Mouse (Mus musculus): ENCODE results near the gene Eps15l1. TPM values are rescaled to one million over a fixed set of nuclear protein-coding genes. Genes with fewer than 3 reads are reported as not detected.
A peak's percentile ranks its signal among the peaks of the same experiment; 100 is the strongest.

Eps15l1 gene
- polyA plus RNA-seq, 1 experiment from 2014 or later: 60.5 TPM

DNA sequence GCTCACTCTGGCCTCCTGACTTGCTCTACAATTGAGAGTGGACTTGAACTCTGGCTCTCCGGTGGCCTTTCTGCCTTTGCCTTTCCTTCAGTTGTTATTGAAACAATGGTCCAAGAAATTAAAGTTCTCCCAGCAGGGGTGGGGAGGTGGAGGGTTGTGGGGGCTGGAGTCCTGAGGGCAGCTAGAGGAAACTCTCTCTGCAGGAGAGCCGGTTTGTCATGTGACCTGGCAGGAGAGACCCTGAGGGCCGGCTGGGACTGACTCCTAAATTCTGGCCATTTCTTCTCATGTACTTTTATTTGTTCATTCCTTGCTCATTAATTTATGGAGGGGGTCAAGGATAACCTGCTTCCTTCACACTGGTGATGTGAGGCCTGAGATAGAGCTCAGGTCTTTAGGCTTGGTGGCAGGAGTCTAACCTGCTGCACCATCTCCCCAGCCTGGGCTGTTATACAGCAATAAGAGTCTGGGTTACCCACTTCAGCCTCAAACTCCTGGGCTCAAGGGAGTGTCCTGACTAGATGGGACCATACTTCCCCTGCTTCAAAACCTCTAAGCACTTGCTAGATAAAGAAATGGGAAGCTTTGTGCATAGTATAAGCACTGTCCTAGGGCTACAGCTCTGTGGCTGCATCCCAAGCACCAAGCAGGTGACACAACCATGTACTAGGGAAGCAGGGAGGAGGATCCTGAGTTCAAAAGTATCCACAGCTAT is 87.7 kb downstream of the Eps15l1 start:
- H3K4me1 ChIP-seq (replicated peaks; ENCODE audit: control insufficient read depth, insufficient read depth, low read length): no peaks in the 10 kb centered on the region

DNA sequence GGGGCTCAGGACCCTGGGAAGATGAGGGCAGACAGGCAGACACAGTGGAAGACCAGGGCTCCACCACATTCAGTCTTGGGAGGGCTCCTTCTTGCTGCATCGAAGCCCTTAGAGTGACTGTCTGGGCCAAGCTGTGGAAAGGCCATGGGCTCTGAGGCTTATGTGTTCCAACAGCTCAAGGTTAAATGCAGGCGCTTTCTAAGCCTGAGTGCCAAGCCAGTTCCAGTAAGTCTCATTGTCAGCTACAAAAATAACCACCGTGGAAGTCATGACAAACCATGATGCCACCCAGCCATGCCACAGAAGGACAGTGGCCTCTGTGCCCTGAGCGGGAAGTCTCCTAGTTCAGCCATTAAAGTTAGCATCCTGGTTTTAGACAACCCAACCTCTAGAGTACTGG is 89.6 kb downstream of the Eps15l1 start:
- Histone ChIP-seq H3K9ac (no peak overlapping the region), H3K36me3 (replicated peaks; ENCODE audit: control insufficient read depth, insufficient read depth) (peaks cover 16% of the 10 kb centered on the region), H3K4me3 (replicated peaks; ENCODE audit: low read length) (no peak overlapping the region), H3K4me2 (replicated peaks) (no peak overlapping the region), H3K27ac (no peak overlapping the region), H3K9me3 (ENCODE audit: control insufficient read depth, low read length) (no peaks in the 10 kb centered on the region), H3K27me3 (ENCODE audit: control insufficient read depth, insufficient read depth, low read length) (no peaks in the 10 kb centered on the region), H3K4me1 (replicated peaks; ENCODE audit: control insufficient read depth, insufficient read depth, low read length) (no peaks in the 10 kb centered on the region)
- 93% methylated on average over 4 of the region's 4 CpGs for WGBS
- no peak for DNase-seq (ENCODE audit: low spot score)
- no peak for ATAC-seq (ENCODE audit: low FRiP score)

More for the DNA sequence above, 87.7 kb downstream of the Eps15l1 start:
- Histone ChIP-seq H3K27me3 (ENCODE audit: control insufficient read depth, insufficient read depth, low read length) (no peaks in the 10 kb centered on the region), H3K36me3 (replicated peaks; ENCODE audit: control insufficient read depth, insufficient read depth) (peaks cover 35% of the 10 kb centered on the region), H3K4me3 (replicated peaks; ENCODE audit: low read length) (no peak overlapping the region), H3K9me3 (ENCODE audit: control insufficient read depth, low read length) (no peaks in the 10 kb centered on the region), H3K27ac (no peak overlapping the region), H3K4me2 (replicated peaks) (no peak overlapping the region), H3K9ac (no peak overlapping the region)
- no peak for DNase-seq (ENCODE audit: low spot score)
- WGBS: 48% methylated on average over 3 of the region's 3 CpGs
- ATAC-seq (ENCODE audit: low FRiP score): no peak

DNA sequence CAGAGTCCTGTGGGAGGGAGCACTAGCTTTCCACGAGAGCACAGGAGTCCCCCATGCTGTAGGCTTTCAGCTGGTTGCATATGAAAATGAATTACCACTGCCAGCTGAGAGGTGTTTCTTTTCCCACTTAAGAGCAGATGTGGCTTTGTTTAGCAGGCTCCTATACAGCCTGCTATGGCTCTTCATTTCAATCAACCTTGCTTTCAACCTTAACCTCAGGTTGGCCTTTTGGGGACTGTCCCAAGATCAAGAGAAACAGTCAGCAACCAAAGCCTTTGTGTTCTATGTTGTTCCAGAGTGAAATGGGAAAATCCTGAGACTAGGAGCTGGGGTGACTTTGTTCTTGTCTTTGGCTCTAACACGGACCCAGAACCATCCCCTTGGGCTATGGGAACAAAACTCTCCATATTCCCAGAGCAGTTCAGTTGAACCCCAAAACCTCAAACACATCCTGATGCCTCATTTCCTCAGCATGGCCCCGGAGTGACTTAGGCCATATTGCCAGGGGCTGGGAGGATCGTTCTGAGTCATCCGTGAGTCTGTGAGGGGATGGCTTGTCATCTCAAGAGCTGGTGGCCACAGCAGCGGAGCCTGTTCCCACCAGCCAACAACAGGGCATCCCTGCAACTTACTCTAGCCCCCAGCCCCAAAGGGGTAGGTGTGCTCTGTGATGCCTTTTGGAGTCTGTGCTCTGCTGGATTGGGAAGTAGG is 90.3 kb downstream of the Eps15l1 start:
- Histone ChIP-seq H3K27me3 (ENCODE audit: control insufficient read depth, insufficient read depth, low read length) (no peaks in the 10 kb centered on the region), H3K9me3 (ENCODE audit: control insufficient read depth, low read length) (no peaks in the 10 kb centered on the region), H3K36me3 (replicated peaks; ENCODE audit: control insufficient read depth, insufficient read depth) (peaks cover 10% of the 10 kb centered on the region; the same call in 1 of the 2 replicates), H3K4me1 (replicated peaks; ENCODE audit: control insufficient read depth, insufficient read depth, low read length) (no peaks in the 10 kb centered on the region), H3K27ac (no peak overlapping the region), H3K9ac (no peak overlapping the region), H3K4me3 (replicated peaks; ENCODE audit: low read length) (no peak overlapping the region), H3K4me2 (replicated peaks) (no peak overlapping the region)
- WGBS: 86% methylated on average over 6 of the region's 6 CpGs
- DNase-seq (ENCODE audit: low spot score): no peak
- no peak for ATAC-seq (ENCODE audit: low FRiP score)

DNA sequence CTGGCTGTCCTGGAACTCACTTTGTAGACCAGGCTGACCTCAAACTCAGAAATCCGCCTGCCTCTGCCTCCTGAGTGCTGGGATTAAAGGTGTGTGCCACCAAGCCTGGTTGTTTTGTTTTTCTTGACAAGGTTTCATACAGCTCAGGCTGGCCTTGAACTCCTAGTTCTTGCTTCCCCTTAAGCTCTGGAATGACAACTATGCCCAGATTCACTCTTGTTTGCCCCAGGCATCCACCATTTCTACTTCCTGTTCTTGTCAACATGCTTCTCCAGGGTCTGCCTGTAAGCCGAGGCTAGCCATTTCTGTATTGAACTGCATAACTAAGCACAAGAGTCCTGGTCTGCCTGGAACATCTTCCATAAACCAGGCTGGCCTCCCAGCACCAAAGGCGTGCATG is 92.1 kb downstream of the Eps15l1 start:
- Histone ChIP-seq H3K4me3 (replicated peaks; ENCODE audit: low read length) (no peak overlapping the region), H3K9ac (no peak overlapping the region), H3K4me1 (replicated peaks; ENCODE audit: control insufficient read depth, insufficient read depth, low read length) (no peaks in the 10 kb centered on the region), H3K36me3 (replicated peaks; ENCODE audit: control insufficient read depth, insufficient read depth) (no peaks in the 10 kb centered on the region), H3K27ac (no peak overlapping the region), H3K27me3 (ENCODE audit: control insufficient read depth, insufficient read depth, low read length) (no peaks in the 10 kb centered on the region), H3K4me2 (replicated peaks) (no peak overlapping the region), H3K9me3 (ENCODE audit: control insufficient read depth, low read length) (no peaks in the 10 kb centered on the region)
- DNase-seq (ENCODE audit: low spot score): no peak
- WGBS: 90% methylated on average over 3 of the region's 3 CpGs
- ATAC-seq (ENCODE audit: low FRiP score): no peak

DNA sequence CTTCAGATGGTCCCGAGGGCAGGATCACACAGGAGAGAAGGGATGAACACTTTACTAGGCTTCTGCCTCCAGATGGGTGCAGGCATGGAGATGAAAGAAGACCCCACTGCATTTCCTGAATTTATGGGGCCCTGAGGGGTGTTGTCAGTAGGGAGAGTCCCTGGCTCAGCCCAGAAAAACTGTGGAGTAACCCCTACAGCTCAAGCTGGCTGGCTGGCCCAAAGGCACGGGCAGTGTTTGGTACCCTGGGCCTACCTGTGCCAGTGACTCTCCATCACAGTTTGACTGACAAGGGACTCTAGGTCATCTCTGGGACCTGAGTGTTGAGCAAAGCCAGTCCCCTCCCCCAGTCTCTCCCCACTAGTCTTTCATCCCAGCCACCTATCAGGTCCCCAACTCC is 96.6 kb downstream of the Eps15l1 start:
- no peak for ATAC-seq (ENCODE audit: low FRiP score)
- 82% methylated on average over 2 of the region's 2 CpGs for WGBS
- DNase-seq (ENCODE audit: low spot score): no peak
- Histone ChIP-seq H3K9ac (no peak overlapping the region), H3K9me3 (ENCODE audit: control insufficient read depth, low read length) (no peaks in the 10 kb centered on the region), H3K4me2 (replicated peaks) (no peak overlapping the region), H3K36me3 (replicated peaks; ENCODE audit: control insufficient read depth, insufficient read depth) (no peaks in the 10 kb centered on the region), H3K27me3 (ENCODE audit: control insufficient read depth, insufficient read depth, low read length) (peaks cover 28% of the 10 kb centered on the region), H3K27ac (no peak overlapping the region), H3K4me1 (replicated peaks; ENCODE audit: control insufficient read depth, insufficient read depth, low read length) (no peaks in the 10 kb centered on the region), H3K4me3 (replicated peaks; ENCODE audit: low read length) (no peak overlapping the region)

DNA sequence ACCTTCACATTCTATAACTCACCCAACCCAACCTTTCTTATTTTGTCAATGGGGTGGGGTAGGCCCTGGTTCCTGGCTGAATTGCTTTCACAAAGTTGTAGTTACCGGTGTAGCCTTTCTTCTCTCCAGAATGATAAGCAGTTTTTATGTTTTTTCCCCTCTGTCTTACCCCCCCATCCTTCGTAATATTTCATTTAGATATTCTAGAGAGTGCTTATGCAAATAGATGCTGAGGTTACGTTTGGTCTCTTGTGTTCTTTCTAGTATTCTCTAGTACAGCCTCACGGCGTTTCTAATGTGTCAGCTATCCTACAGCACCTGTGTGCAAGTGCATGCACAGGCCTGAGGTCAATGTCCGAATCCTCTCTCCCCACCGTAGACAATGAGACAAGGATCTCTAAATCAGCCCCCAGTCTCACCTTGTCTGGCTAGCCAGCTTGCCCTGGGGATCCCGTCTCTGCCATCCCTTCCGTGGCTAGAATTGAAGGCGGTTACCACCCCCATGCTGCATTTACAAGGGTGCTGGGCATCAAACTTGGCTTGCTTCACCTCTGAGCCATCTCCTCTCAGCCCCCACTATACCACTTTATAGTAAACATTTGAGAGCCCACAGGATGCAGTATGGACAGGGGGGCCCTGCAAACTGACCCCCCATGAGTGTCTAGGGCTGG is 97.1 kb downstream of the Eps15l1 start:
- H3K36me3 ChIP-seq (replicated peaks; ENCODE audit: control insufficient read depth, insufficient read depth): no peaks in the 10 kb centered on the region
- DNase-seq (ENCODE audit: low spot score): no peak
- 0 out of 2 replicates have a peak, but pooled peaks cover 4% of the 10 kb centered on the region for H3K4me1 ChIP-seq (replicated peaks; ENCODE audit: control insufficient read depth, insufficient read depth, low read length)
- H3K9ac ChIP-seq: no peak overlapping the region
- no peak overlapping the region for H3K4me2 ChIP-seq (replicated peaks)
- no peak overlapping the region for H3K4me3 ChIP-seq (replicated peaks; ENCODE audit: low read length)
- no peak overlapping the region for H3K27ac ChIP-seq
- H3K27me3 ChIP-seq (ENCODE audit: control insufficient read depth, insufficient read depth, low read length): peaks cover 33% of the 10 kb centered on the region
- no peak for ATAC-seq (ENCODE audit: low FRiP score)
- WGBS: 89% methylated on average over 10 of the region's 10 CpGs
- H3K9me3 ChIP-seq (ENCODE audit: control insufficient read depth, low read length): no peaks in the 10 kb centered on the region

DNA sequence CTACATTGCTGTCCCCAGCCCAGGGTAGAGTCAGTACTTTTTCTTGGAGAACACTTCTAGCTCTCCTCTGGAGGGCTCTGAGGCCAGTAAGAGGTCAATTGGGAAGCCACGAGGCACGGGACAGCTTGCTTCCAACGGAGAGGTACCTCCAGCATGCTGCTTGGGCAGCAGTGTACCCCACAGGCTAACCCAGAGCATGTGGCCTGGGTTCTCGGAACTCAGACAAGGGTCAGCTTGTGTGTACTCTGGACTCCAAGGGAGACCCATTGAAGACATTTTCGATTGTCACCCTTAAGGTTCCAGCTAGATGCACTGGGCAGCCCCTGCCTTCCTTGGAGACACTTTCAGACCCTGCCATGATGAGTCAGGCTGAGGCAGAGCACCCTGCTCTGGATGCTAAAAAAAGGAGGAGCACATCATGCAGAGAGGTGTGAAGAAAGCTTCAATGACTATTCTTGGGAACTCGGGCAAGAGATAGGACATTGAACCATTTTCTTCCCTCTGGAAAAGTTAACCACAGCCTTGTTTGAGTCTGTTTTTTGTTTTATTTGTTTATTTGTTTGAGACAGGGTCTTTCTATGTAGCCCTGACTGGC is 98.0 kb downstream of the Eps15l1 start:
- Histone ChIP-seq H3K4me3 (replicated peaks; ENCODE audit: low read length) (no peak overlapping the region), H3K36me3 (replicated peaks; ENCODE audit: control insufficient read depth, insufficient read depth) (no peaks in the 10 kb centered on the region), H3K9ac (no peak overlapping the region), H3K9me3 (ENCODE audit: control insufficient read depth, low read length) (no peaks in the 10 kb centered on the region), H3K4me1 (replicated peaks; ENCODE audit: control insufficient read depth, insufficient read depth, low read length) (0 out of 2 replicates have a peak, but pooled peaks cover 6% of the 10 kb centered on the region), H3K27me3 (ENCODE audit: control insufficient read depth, insufficient read depth, low read length) (peaks cover 40% of the 10 kb centered on the region), H3K4me2 (replicated peaks) (no peak overlapping the region), H3K27ac (no peak overlapping the region)
- 73% methylated on average over 6 of the region's 6 CpGs for whole genome bisulfite sequencing
- no peak for DNase-seq (ENCODE audit: low spot score)
- no peak for ATAC-seq (ENCODE audit: low FRiP score)

DNA sequence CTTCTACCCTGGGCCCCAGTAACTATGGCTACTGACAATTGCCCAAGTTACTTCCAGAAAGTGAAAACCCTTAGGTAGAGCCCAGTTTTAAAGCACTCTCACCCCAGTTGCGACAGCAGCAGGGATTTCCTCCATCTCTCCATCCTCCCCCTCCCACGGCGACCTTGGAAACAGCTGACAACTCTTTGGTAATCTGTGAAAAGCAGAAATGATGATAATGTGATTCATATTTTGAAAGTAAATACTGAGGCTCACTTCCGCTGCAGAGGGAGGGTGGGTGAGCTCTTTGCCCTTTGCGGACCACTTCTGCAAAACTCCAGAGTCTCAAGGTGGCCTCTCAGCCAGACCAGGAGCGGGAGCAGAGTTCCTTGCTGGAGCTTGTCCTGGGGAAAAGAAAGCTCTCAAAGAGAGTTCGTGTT is 98.8 kb downstream of the Eps15l1 start:
- H3K4me2 ChIP-seq (replicated peaks): peak overlapping the region; percentile 19; the same call in 1 of the 2 replicates
- no peak overlapping the region for H3K27ac ChIP-seq
- no peak for ATAC-seq (ENCODE audit: low FRiP score)
- H3K4me1 ChIP-seq (replicated peaks; ENCODE audit: control insufficient read depth, insufficient read depth, low read length): 0 out of 2 replicates have a peak, but pooled peaks cover 6% of the 10 kb centered on the region
- peaks cover 40% of the 10 kb centered on the region for H3K27me3 ChIP-seq (ENCODE audit: control insufficient read depth, insufficient read depth, low read length)
- no peak overlapping the region for H3K4me3 ChIP-seq (replicated peaks; ENCODE audit: low read length)
- DNase-seq (ENCODE audit: low spot score): no peak
- H3K9ac ChIP-seq: no peak overlapping the region
- H3K36me3 ChIP-seq (replicated peaks; ENCODE audit: control insufficient read depth, insufficient read depth): no peaks in the 10 kb centered on the region
- 77% methylated on average over 7 of the region's 7 CpGs for WGBS
- no peaks in the 10 kb centered on the region for H3K9me3 ChIP-seq (ENCODE audit: control insufficient read depth, low read length)

Data from hindbrain, embryonic 14.5 days (tissue).